ENCODE assay signal across 7 mouse cellular contexts in the genomic region with DNA sequence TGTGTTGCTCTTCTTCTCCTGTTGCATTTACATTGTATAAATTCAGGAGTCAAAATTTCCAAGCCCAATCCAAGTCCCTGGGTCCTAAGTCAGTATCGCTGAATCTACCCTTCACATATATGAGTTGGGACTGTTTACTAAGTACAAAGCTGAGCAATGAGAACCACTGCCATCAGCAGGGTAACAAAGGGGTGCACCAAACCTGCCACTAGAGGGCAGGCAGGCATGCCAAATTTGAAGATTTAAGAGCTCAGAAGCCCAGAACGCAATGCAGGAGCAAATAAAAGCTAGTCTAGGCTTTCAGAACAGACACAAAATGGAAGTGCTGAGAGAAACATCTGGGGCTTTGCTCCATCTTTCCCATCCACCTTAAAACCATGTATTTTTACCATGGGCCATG.
DNase-seq lines count a peak whose midpoint lies in the region; ATAC-seq and TF ChIP-seq lines count a peak whose summit lies in the region.

No protein-coding gene starts in this region.

- no peak for ATAC-seq in liver, embryonic 14.5 days (ENCODE audit: insufficient read depth)

- no peaks in the 10 kb centered on the region for H3K27me3 ChIP-seq in testis, adult 2 months (ENCODE audit: control insufficient read depth, insufficient read depth, low read length)
- H3K27me3 ChIP-seq in liver, embryonic 14.5 days (ENCODE audit: control insufficient read depth, insufficient read depth, low read length) = no peaks in the 10 kb centered on the region

- TF ChIP-seq CTCF in testis, adult 2 months (IDR thresholded peaks at IDR 0.05; ENCODE audit: control insufficient read depth, insufficient read depth, insufficient replicate concordance, low read depth, low read length) = peak; percentile 22; the same call in 1 of the 2 replicates
- TF ChIP-seq CTCF in cortical plate, adult 2 months (IDR thresholded peaks at IDR 0.05; ENCODE audit: extremely low read depth, insufficient read depth, low read length) = peak; percentile 66
- TF ChIP-seq CTCF in liver, embryonic 14.5 days (IDR thresholded peaks at IDR 0.05; ENCODE audit: low read depth) = peak; percentile 68

- no peaks in the 10 kb centered on the region for H3K36me3 ChIP-seq in testis, adult 2 months (ENCODE audit: control insufficient read depth, insufficient read depth, low read length)
- no peaks in the 10 kb centered on the region for H3K36me3 ChIP-seq in liver, embryonic 14.5 days (replicated peaks; ENCODE audit: control insufficient read depth, insufficient read depth, low read depth)

- H3K9me3 ChIP-seq in liver, embryonic 14.5 days (ENCODE audit: control insufficient read depth, low read length) = no peaks in the 10 kb centered on the region

- H3K27ac ChIP-seq in testis, adult 2 months (ENCODE audit: control insufficient read depth, insufficient read depth, low read depth, low read length) = no peak overlapping the region
- H3K27ac ChIP-seq in cortical plate, adult 2 months (ENCODE audit: insufficient read depth, low read length) = no peak overlapping the region
- H3K27ac ChIP-seq in liver, embryonic 14.5 days = no peak overlapping the region

- no peak overlapping the region for H3K9ac ChIP-seq in liver, embryonic 14.5 days (replicated peaks)

- no peak overlapping the region for H3K4me2 ChIP-seq in liver, embryonic 14.5 days (ENCODE audit: low read depth)

- no peaks in the 10 kb centered on the region for H3K4me1 ChIP-seq in testis, adult 2 months (ENCODE audit: control insufficient read depth, insufficient read depth, low read length)
- 0 out of 2 replicates have a peak, but pooled peaks cover 1% of the 10 kb centered on the region for H3K4me1 ChIP-seq in cortical plate, adult 2 months (ENCODE audit: control insufficient read depth, insufficient read depth, low read length)
- no peaks in the 10 kb centered on the region for H3K4me1 ChIP-seq in liver, embryonic 14.5 days (replicated peaks; ENCODE audit: control insufficient read depth in 2 of 2, insufficient read depth in 2 of 2, low read length in 1 of 2)

- TF ChIP-seq POLR2A in testis, adult 2 months (IDR thresholded peaks at IDR 0.05; ENCODE audit: control insufficient read depth, low read depth, low read length) = no peak
- no peak for TF ChIP-seq POLR2A in cortical plate, adult 2 months (IDR thresholded peaks at IDR 0.05; ENCODE audit: extremely low read depth, insufficient read depth, low read length)

- WGBS in liver, embryonic 14.5 days (ENCODE audit: insufficient replicate concordance) = 40% methylated on average over 2 of the region's 2 CpGs

- H3K4me3 ChIP-seq in testis, adult 2 months (ENCODE audit: control insufficient read depth, low read depth, low read length) = no peak overlapping the region
- H3K4me3 ChIP-seq in cortical plate, adult 2 months (ENCODE audit: insufficient read depth, low read length) = no peak overlapping the region
- no peak overlapping the region for H3K4me3 ChIP-seq in liver, embryonic 14.5 days (ENCODE audit: insufficient read depth in 1 of 2, low read depth in 2 of 2, low read length in 2 of 2)

- TF ChIP-seq EP300 in liver, embryonic 14.5 days (IDR thresholded peaks at IDR 0.05; ENCODE audit: low read depth) = no peak

- DNase-seq in testis, postnatal 14 days (ENCODE audit: low spot score) = no peak
- DNase-seq in adrenal gland, postnatal 10 days = peak; percentile 58
- DNase-seq in kidney, adult 8-10 months = peak; percentile 6 to 33
- DNase-seq in liver, embryonic 14.5 days (ENCODE audit: low read depth in 3 of 3, low spot score in 3 of 3) = no peak
- peak; percentile 41 to 71 for DNase-seq in right cerebral cortex, postnatal 10 days (ENCODE audit: low spot score in 2 of 2)

Comparison
In these comparisons a context has a peak if more than half of its experiments do, and no peak if none do; other contexts are left out.
1. DNase-seq: peak in adrenal gland, postnatal 10 days (single experiment), kidney, adult 8-10 months (2 of 2) and right cerebral cortex, postnatal 10 days (2 of 2); none in testis, postnatal 14 days (single experiment) and liver, embryonic 14.5 days (0 of 3).
2. Peak in every context shown above with its lines, with median percentiles within 50 percentile points of each other: CTCF ChIP-seq.